Mouse (Mus musculus) kidney, adult 2 months (tissue): ENCODE results near the gene Dpagt1.

ENCODE experiments used
- CTCF ChIP-seq: fragments of 200-500 bp; conservative IDR thresholded peaks from 2 replicates; pipeline ENCODE4 v1.5.1; 2011; ENCODE audit warnings: low read depth, mild to moderate bottlenecking, control low read depth, low read length, moderate library complexity, mixed read lengths; ENCODE audit not compliant: insufficient read depth, insufficient read length
- POLR2A ChIP-seq: fragments of 200-500 bp; IDR thresholded peaks from one replicate; pipeline ENCODE4 v1.6.1; 2011; ENCODE audit warnings: low read depth, low read length, control low read depth

GRCm38 (mm10) chr9:44324147-44324546, 1.7 kb upstream of the Dpagt1 start:
- no peak for TF ChIP-seq CTCF
- no peak for TF ChIP-seq POLR2A
